Comparison of ENCODE assay signal across 11 mouse cellular contexts in genomic region chr1:74687131-74687530, GRCm38 (mm10).
"Had no signal": no experiment of that assay in that cellular context is flagged by ENCODE, and none has a peak within 500 bp of the region (broad histone marks: within the 10 kb centered on the region; RNA-seq: fewer than 3 reads in every experiment).

No protein-coding gene starts in this region.

- DNase-seq: retina, postnatal 1 day; right cerebral cortex, adult 18-20 months; right cerebral cortex, postnatal 14 days; right cerebral cortex, postnatal 25 days; spleen, adult 18-20 months; thymus, adult 18-20 months; thymus, adult 2 months; thymus, postnatal 14 days; thymus, postnatal 25 days; thymus, postnatal 36 days; thymus, postnatal 4 days had no signal
